Mouse (Mus musculus): ENCODE results near the gene Dock2.

- no peak for TF ChIP-seq CTCF (IDR thresholded peaks at IDR 0.05; ENCODE audit: low read depth)
- no peak for TF ChIP-seq EP300 (IDR thresholded peaks at IDR 0.05; ENCODE audit: low read depth)
Measured at GRCm38 (mm10) chr11:34713360-34713759, 70.3 kb downstream of the Dock2 start.

All from liver, postnatal 0 days (tissue).